Mouse (Mus musculus): ENCODE data around the gene Vps37c.

DNA sequence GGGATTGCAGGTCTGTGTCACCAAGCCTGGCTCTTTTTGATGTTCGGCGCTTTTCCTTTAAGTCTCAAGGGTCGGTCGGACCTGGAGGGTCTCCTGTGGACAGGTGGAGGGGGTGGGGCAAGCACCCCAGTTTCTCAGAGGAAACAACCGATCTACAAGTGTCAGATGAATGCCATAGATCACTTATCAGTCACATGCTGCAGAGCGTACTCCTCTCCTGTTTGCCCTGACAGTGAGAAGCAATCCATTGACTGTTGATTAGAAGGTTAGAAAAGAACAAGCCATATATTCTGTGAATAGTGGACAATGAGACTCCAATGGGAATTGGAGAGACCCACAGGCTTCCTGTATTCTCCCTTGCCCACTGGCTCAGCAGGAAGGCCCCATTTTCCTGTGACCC lies 61.6 kb downstream of the Vps37c start:
- TF ChIP-seq GATA1 (IDR thresholded peaks at IDR 0.05; ENCODE audit: low read length) (no peak), TAL1 (IDR thresholded peaks at IDR 0.05; ENCODE audit: low read length) (no peak)

Measured in erythroblast, embryonic 14.5 days (primary cell).